Mouse (Mus musculus): Measurements from ENCODE around the gene Creb5. TPM values are rescaled to one million over a fixed set of nuclear protein-coding genes. Genes with fewer than 3 reads are reported as not detected.

Creb5 gene
- polyA plus RNA-seq, 1 experiment = 1.5 TPM

GRCm38 (mm10) chr6:53497904-53498536 lies 210.9 kb downstream of the Creb5 start:
- Histone ChIP-seq H3K27me3 (ENCODE audit: control insufficient read depth, insufficient read depth, insufficient read length) (no peaks in the 10 kb centered on the region), H3K79me2 (ENCODE audit: control insufficient read depth, insufficient read depth) (no peaks in the 10 kb centered on the region), H3K4me3 (ENCODE audit: insufficient read depth, poor library complexity, severe bottlenecking) (no peak overlapping the region), H3K79me3 (ENCODE audit: low read depth) (no peaks in the 10 kb centered on the region), H3K36me3 (ENCODE audit: control insufficient read depth, insufficient read depth) (no peaks in the 10 kb centered on the region), H3ac (ENCODE audit: control insufficient read depth, insufficient read length, low read depth) (no peak overlapping the region)
- TF ChIP-seq CTCF (IDR thresholded peaks at IDR 0.05; ENCODE audit: control insufficient read depth, insufficient read depth, insufficient read length) (no peak), MYOD1 (IDR thresholded peaks at IDR 0.05; ENCODE audit: control insufficient read depth, insufficient read length, low read depth) (peak; percentile 74)

GRCm38 (mm10) chr6:53499621-53500295 lies 212.7 kb downstream of the Creb5 start:
- no peaks in the 10 kb centered on the region for H3K79me2 ChIP-seq (ENCODE audit: control insufficient read depth, insufficient read depth)
- H3ac ChIP-seq (ENCODE audit: control insufficient read depth, insufficient read length, low read depth) = no peak overlapping the region
- no peaks in the 10 kb centered on the region for H3K36me3 ChIP-seq (ENCODE audit: control insufficient read depth, insufficient read depth)
- H3K4me3 ChIP-seq (ENCODE audit: insufficient read depth, poor library complexity, severe bottlenecking) = no peak overlapping the region
- no peaks in the 10 kb centered on the region for H3K27me3 ChIP-seq (ENCODE audit: control insufficient read depth, insufficient read depth, insufficient read length)
- TF ChIP-seq MAX (IDR thresholded peaks at IDR 0.05) = no peak
- no peak for TF ChIP-seq MYOD1 (IDR thresholded peaks at IDR 0.05; ENCODE audit: control insufficient read depth, insufficient read length, low read depth)
- no peak for TF ChIP-seq FOSL1 (IDR thresholded peaks at IDR 0.05; ENCODE audit: insufficient read depth, low read length, poor library complexity, severe bottlenecking)
- no peak for TF ChIP-seq USF1 (IDR thresholded peaks at IDR 0.05; ENCODE audit: low read depth)
- no peak for TF ChIP-seq CTCF (IDR thresholded peaks at IDR 0.05; ENCODE audit: control insufficient read depth, insufficient read depth, insufficient read length)
- no peak for TF ChIP-seq MYOG (IDR thresholded peaks at IDR 0.05; ENCODE audit: control insufficient read depth, extremely low read depth, insufficient read length)
- no peaks in the 10 kb centered on the region for H3K79me3 ChIP-seq (ENCODE audit: low read depth)

- TF ChIP-seq MAX (IDR thresholded peaks at IDR 0.05) = no peak
- TF ChIP-seq CTCF (IDR thresholded peaks at IDR 0.05; ENCODE audit: control insufficient read depth, insufficient read depth, insufficient read length) = no peak
- TF ChIP-seq FOSL1 (IDR thresholded peaks at IDR 0.05; ENCODE audit: insufficient read depth, low read length, poor library complexity, severe bottlenecking) = no peak
- no peak for TF ChIP-seq CEBPB (IDR thresholded peaks at IDR 0.05; ENCODE audit: low read depth)
- no peak for TF ChIP-seq MYOD1 (IDR thresholded peaks at IDR 0.05; ENCODE audit: control insufficient read depth, insufficient read length, low read depth)
- TF ChIP-seq MYOG (IDR thresholded peaks at IDR 0.05; ENCODE audit: control insufficient read depth, extremely low read depth, insufficient read length) = no peak
- TF ChIP-seq USF1 (IDR thresholded peaks at IDR 0.05; ENCODE audit: low read depth) = no peak
- Histone ChIP-seq H3K36me3 (ENCODE audit: control insufficient read depth, insufficient read depth) (no peaks in the 10 kb centered on the region), H3K27me3 (ENCODE audit: control insufficient read depth, insufficient read depth, insufficient read length) (no peaks in the 10 kb centered on the region), H3K79me3 (ENCODE audit: low read depth) (no peaks in the 10 kb centered on the region), H3ac (ENCODE audit: control insufficient read depth, insufficient read length, low read depth) (no peak overlapping the region), H3K79me2 (ENCODE audit: control insufficient read depth, insufficient read depth) (no peaks in the 10 kb centered on the region), H3K4me3 (ENCODE audit: insufficient read depth, poor library complexity, severe bottlenecking) (no peak overlapping the region)
Measured at GRCm38 (mm10) chr6:53501236-53501635, 214.2 kb downstream of the Creb5 start.

- Histone ChIP-seq H3K27me3 (ENCODE audit: control insufficient read depth, insufficient read depth, insufficient read length) (no peaks in the 10 kb centered on the region), H3K79me2 (ENCODE audit: control insufficient read depth, insufficient read depth) (no peaks in the 10 kb centered on the region), H3K4me3 (ENCODE audit: insufficient read depth, poor library complexity, severe bottlenecking) (no peak overlapping the region), H3K79me3 (ENCODE audit: low read depth) (no peaks in the 10 kb centered on the region), H3K36me3 (ENCODE audit: control insufficient read depth, insufficient read depth) (no peaks in the 10 kb centered on the region), H3ac (ENCODE audit: control insufficient read depth, insufficient read length, low read depth) (no peak overlapping the region)
- TF ChIP-seq MAX (IDR thresholded peaks at IDR 0.05) = no peak
- no peak for TF ChIP-seq MYOD1 (IDR thresholded peaks at IDR 0.05; ENCODE audit: control insufficient read depth, insufficient read length, low read depth)
- TF ChIP-seq USF1 (IDR thresholded peaks at IDR 0.05; ENCODE audit: low read depth) = no peak
- TF ChIP-seq MYOG (IDR thresholded peaks at IDR 0.05; ENCODE audit: control insufficient read depth, extremely low read depth, insufficient read length) = no peak
- no peak for TF ChIP-seq FOSL1 (IDR thresholded peaks at IDR 0.05; ENCODE audit: insufficient read depth, low read length, poor library complexity, severe bottlenecking)
- TF ChIP-seq CEBPB (IDR thresholded peaks at IDR 0.05; ENCODE audit: low read depth) = no peak
- no peak for TF ChIP-seq CTCF (IDR thresholded peaks at IDR 0.05; ENCODE audit: control insufficient read depth, insufficient read depth, insufficient read length)
Measured at GRCm38 (mm10) chr6:53506947-53507564, 220.0 kb downstream of the Creb5 start.

- Histone ChIP-seq H3K4me3 (ENCODE audit: insufficient read depth, poor library complexity, severe bottlenecking) (no peak overlapping the region), H3K36me3 (ENCODE audit: control insufficient read depth, insufficient read depth) (no peaks in the 10 kb centered on the region), H3K79me3 (ENCODE audit: low read depth) (no peaks in the 10 kb centered on the region), H3ac (ENCODE audit: control insufficient read depth, insufficient read length, low read depth) (no peak overlapping the region), H3K79me2 (ENCODE audit: control insufficient read depth, insufficient read depth) (no peaks in the 10 kb centered on the region), H3K27me3 (ENCODE audit: control insufficient read depth, insufficient read depth, insufficient read length) (no peaks in the 10 kb centered on the region)
- TF ChIP-seq CEBPB (IDR thresholded peaks at IDR 0.05; ENCODE audit: low read depth) (no peak), MAX (IDR thresholded peaks at IDR 0.05) (no peak), USF1 (IDR thresholded peaks at IDR 0.05; ENCODE audit: low read depth) (no peak), MYOG (IDR thresholded peaks at IDR 0.05; ENCODE audit: control insufficient read depth, extremely low read depth, insufficient read length) (no peak), FOSL1 (IDR thresholded peaks at IDR 0.05; ENCODE audit: insufficient read depth, low read length, poor library complexity, severe bottlenecking) (no peak), CTCF (IDR thresholded peaks at IDR 0.05; ENCODE audit: control insufficient read depth, insufficient read depth, insufficient read length) (no peak), MYOD1 (IDR thresholded peaks at IDR 0.05; ENCODE audit: control insufficient read depth, insufficient read length, low read depth) (no peak)
Measured at GRCm38 (mm10) chr6:53508847-53509494, 221.9 kb downstream of the Creb5 start.
